Mouse (Mus musculus): ENCODE measurements at regions not wholly inside any gene's neighbourhood (a gene's known extent, or its start where the extent isn't known, plus 50 kb on each side); places are given as distances from the start of the nearest gene placed in this dataset.
"Not testable (repeated sequence)": the region's sequence is repeated elsewhere in the genome, so short reads cannot be mapped to it uniquely, and the experiment has no call there.

- TF ChIP-seq EP300 (IDR thresholded peaks at IDR 0.05; ENCODE audit: insufficient read depth, low read depth, low read length), result no peak
- no peak for TF ChIP-seq CTCF (IDR thresholded peaks at IDR 0.05; ENCODE audit: low read depth, low read length)
- TF ChIP-seq POLR2A (IDR thresholded peaks at IDR 0.05; ENCODE audit: insufficient read depth, low read length), result no peak
- H3K27me3 ChIP-seq (ENCODE audit: control insufficient read depth, insufficient read depth, low read length, poor library complexity, severe bottlenecking), result no peaks in the 10 kb centered on the region
- H3K9ac ChIP-seq (ENCODE audit: low read depth, poor library complexity, severe bottlenecking), result no peak overlapping the region
- no peaks in the 10 kb centered on the region for H3K9me3 ChIP-seq (replicated peaks; ENCODE audit: control insufficient read depth, insufficient read depth, low read length, poor library complexity, severe bottlenecking)
- H3K27ac ChIP-seq (ENCODE audit: insufficient read depth, low read length), result no peak overlapping the region
- H3K36me3 ChIP-seq (ENCODE audit: control insufficient read depth, insufficient read depth, low read length, poor library complexity, severe bottlenecking), result no peaks in the 10 kb centered on the region
- H3K4me1 ChIP-seq (ENCODE audit: control insufficient read depth, insufficient read depth, low read length), result no peaks in the 10 kb centered on the region
- no peak overlapping the region for H3K4me3 ChIP-seq (ENCODE audit: low read depth, low read length)
Observed at GRCm38 (mm10) chr17:85859926-85860707, 172.0 kb upstream of the Six2 start.

- Histone ChIP-seq H3K27me3 (ENCODE audit: control insufficient read depth, insufficient read depth, low read length, poor library complexity, severe bottlenecking) (no peaks in the 10 kb centered on the region), H3K9me3 (replicated peaks; ENCODE audit: control insufficient read depth, insufficient read depth, low read length, poor library complexity, severe bottlenecking) (no peaks in the 10 kb centered on the region), H3K4me1 (ENCODE audit: control insufficient read depth, insufficient read depth, low read length) (no peaks in the 10 kb centered on the region), H3K9ac (ENCODE audit: low read depth, poor library complexity, severe bottlenecking) (no peak overlapping the region), H3K27ac (ENCODE audit: insufficient read depth, low read length) (no peak overlapping the region), H3K4me3 (ENCODE audit: low read depth, low read length) (no peak overlapping the region), H3K36me3 (ENCODE audit: control insufficient read depth, insufficient read depth, low read length, poor library complexity, severe bottlenecking) (no peaks in the 10 kb centered on the region)
- TF ChIP-seq EP300 (IDR thresholded peaks at IDR 0.05; ENCODE audit: insufficient read depth, low read depth, low read length), result no peak
Observed at GRCm38 (mm10) chr17:85858516-85858915, 170.4 kb upstream of the Six2 start.

GRCm38 (mm10) chr17:85857705-85858472 is 169.8 kb upstream of the Six2 start:
- H3K27ac ChIP-seq (ENCODE audit: insufficient read depth, low read length), result no peak overlapping the region
- H3K4me3 ChIP-seq (ENCODE audit: low read depth, low read length), result no peak overlapping the region

GRCm38 (mm10) chr17:85856894-85857293 is 168.8 kb upstream of the Six2 start:
- not testable (repeated sequence) for H3K9me3 ChIP-seq (replicated peaks; ENCODE audit: control insufficient read depth, insufficient read depth, low read length, poor library complexity, severe bottlenecking); H3K27ac ChIP-seq (ENCODE audit: insufficient read depth, low read length); H3K27me3 ChIP-seq (ENCODE audit: control insufficient read depth, insufficient read depth, low read length, poor library complexity, severe bottlenecking); H3K9ac ChIP-seq (ENCODE audit: low read depth, poor library complexity, severe bottlenecking); H3K4me1 ChIP-seq (ENCODE audit: control insufficient read depth, insufficient read depth, low read length); H3K36me3 ChIP-seq (ENCODE audit: control insufficient read depth, insufficient read depth, low read length, poor library complexity, severe bottlenecking); H3K4me3 ChIP-seq (ENCODE audit: low read depth, low read length)

More at GRCm38 (mm10) chr17:85857705-85858472, 169.8 kb upstream of the Six2 start:
- Histone ChIP-seq H3K36me3 (ENCODE audit: control insufficient read depth, insufficient read depth, low read length, poor library complexity, severe bottlenecking) (no peaks in the 10 kb centered on the region), H3K9me3 (replicated peaks; ENCODE audit: control insufficient read depth, insufficient read depth, low read length, poor library complexity, severe bottlenecking) (no peaks in the 10 kb centered on the region), H3K27me3 (ENCODE audit: control insufficient read depth, insufficient read depth, low read length, poor library complexity, severe bottlenecking) (no peaks in the 10 kb centered on the region), H3K4me1 (ENCODE audit: control insufficient read depth, insufficient read depth, low read length) (no peaks in the 10 kb centered on the region), H3K9ac (ENCODE audit: low read depth, poor library complexity, severe bottlenecking) (no peak overlapping the region)
- TF ChIP-seq EP300 (IDR thresholded peaks at IDR 0.05; ENCODE audit: insufficient read depth, low read depth, low read length), result no peak
- no peak for TF ChIP-seq POLR2A (IDR thresholded peaks at IDR 0.05; ENCODE audit: insufficient read depth, low read length)
- TF ChIP-seq CTCF (IDR thresholded peaks at IDR 0.05; ENCODE audit: low read depth, low read length), result no peak

GRCm38 (mm10) chr17:85853156-85853555 is 165.1 kb upstream of the Six2 start:
- TF ChIP-seq CTCF (IDR thresholded peaks at IDR 0.05; ENCODE audit: low read depth, low read length), result no peak
- no peak for TF ChIP-seq POLR2A (IDR thresholded peaks at IDR 0.05; ENCODE audit: insufficient read depth, low read length)
- no peak for TF ChIP-seq EP300 (IDR thresholded peaks at IDR 0.05; ENCODE audit: insufficient read depth, low read depth, low read length)
- H3K9ac ChIP-seq (ENCODE audit: low read depth, poor library complexity, severe bottlenecking), result no peak overlapping the region
- H3K4me1 ChIP-seq (ENCODE audit: control insufficient read depth, insufficient read depth, low read length), result no peaks in the 10 kb centered on the region
- H3K27ac ChIP-seq (ENCODE audit: insufficient read depth, low read length), result no peak overlapping the region
- H3K4me3 ChIP-seq (ENCODE audit: low read depth, low read length), result no peak overlapping the region
- no peaks in the 10 kb centered on the region for H3K27me3 ChIP-seq (ENCODE audit: control insufficient read depth, insufficient read depth, low read length, poor library complexity, severe bottlenecking)
- no peaks in the 10 kb centered on the region for H3K9me3 ChIP-seq (replicated peaks; ENCODE audit: control insufficient read depth, insufficient read depth, low read length, poor library complexity, severe bottlenecking)
- H3K36me3 ChIP-seq (ENCODE audit: control insufficient read depth, insufficient read depth, low read length, poor library complexity, severe bottlenecking), result no peaks in the 10 kb centered on the region

DNA sequence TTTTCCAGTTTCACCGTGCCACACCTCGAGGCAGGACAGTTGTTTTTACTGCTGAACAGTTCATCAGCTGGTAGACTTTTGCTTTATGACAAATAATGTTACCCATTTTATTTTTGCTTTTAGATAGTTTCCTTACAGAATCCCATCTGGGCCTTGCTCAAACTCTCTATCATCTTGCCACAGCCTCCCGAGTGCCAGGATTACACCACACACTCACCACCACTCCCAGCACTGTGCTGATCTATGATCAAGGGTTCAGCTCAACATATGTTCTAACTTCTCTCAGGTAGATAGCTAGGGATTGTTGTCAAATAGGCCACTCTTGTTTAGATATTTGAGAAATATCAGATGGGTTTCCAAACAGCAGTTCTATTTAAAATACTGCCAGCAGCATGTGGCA is 160.5 kb upstream of the Six2 start:
- no peak overlapping the region for H3K27ac ChIP-seq (ENCODE audit: insufficient read depth, low read length)
- H3K4me3 ChIP-seq (ENCODE audit: low read depth, low read length), result no peak overlapping the region
- H3K27me3 ChIP-seq (ENCODE audit: control insufficient read depth, insufficient read depth, low read length, poor library complexity, severe bottlenecking), result no peaks in the 10 kb centered on the region
- H3K9ac ChIP-seq (ENCODE audit: low read depth, poor library complexity, severe bottlenecking), result no peak overlapping the region
- no peaks in the 10 kb centered on the region for H3K36me3 ChIP-seq (ENCODE audit: control insufficient read depth, insufficient read depth, low read length, poor library complexity, severe bottlenecking)
- H3K9me3 ChIP-seq (replicated peaks; ENCODE audit: control insufficient read depth, insufficient read depth, low read length, poor library complexity, severe bottlenecking), result no peaks in the 10 kb centered on the region
- no peaks in the 10 kb centered on the region for H3K4me1 ChIP-seq (ENCODE audit: control insufficient read depth, insufficient read depth, low read length)
- TF ChIP-seq CTCF (IDR thresholded peaks at IDR 0.05; ENCODE audit: low read depth, low read length) (no peak), POLR2A (IDR thresholded peaks at IDR 0.05; ENCODE audit: insufficient read depth, low read length) (no peak), EP300 (IDR thresholded peaks at IDR 0.05; ENCODE audit: insufficient read depth, low read depth, low read length) (no peak)
